Mouse (Mus musculus) liver, postnatal 0 days (tissue): ENCODE data around the gene Zfp940.

ENCODE experiments used
- CTCF ChIP-seq: sonication (generic); IDR thresholded peaks from 2 replicates; pipeline ENCODE4 v1.5.1; 2016; ENCODE audit warnings: antibody characterized with exemption, low read depth
- EP300 ChIP-seq: IDR thresholded peaks from 2 replicates; pipeline ENCODE4 v1.6.1; 2016; ENCODE audit warnings: antibody characterized with exemption, low read depth, mild to moderate bottlenecking

DNA sequence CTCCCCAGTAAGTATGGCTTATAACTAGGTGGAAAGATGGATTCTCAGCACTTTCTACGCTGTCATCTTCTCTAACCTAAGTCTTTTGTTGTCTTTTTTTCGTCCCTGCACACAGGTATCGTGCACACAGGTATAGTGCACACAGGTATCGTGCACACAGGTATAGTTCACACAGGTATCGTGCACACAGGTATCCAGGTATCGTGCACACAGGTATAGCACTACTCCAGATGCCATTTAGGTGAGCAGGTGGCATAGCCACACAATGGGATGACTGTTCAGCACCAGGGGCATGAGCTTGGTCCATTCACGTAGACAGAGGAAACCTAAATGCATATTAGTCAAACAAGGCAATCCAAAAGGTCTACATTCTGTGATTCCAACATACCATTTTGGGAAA, 37.0 kb upstream of the Zfp940 start:
- TF ChIP-seq CTCF (no peak), EP300 (no peak)
